Mouse (Mus musculus) liver, postnatal 0 days (tissue): Measurements from ENCODE around the gene Trim24. TPM values are rescaled to one million over a fixed set of nuclear protein-coding genes. Genes with fewer than 3 reads are reported as not detected.
"Not testable (repeated sequence)": the region's sequence is repeated elsewhere in the genome, so short reads cannot be mapped to it uniquely, and the experiment has no call there.

ENCODE experiments used
- ATAC-seq: fragments of 200-750 bp; cut with Nextera tagmentation; 2 replicates; pipeline ENCODE4 v1.8.0; 2017; ENCODE audit warnings: mild to moderate bottlenecking, moderate library complexity
- DNase-seq: peaks from one replicate; pipeline ENCODE4 v3.0.0-alpha.2; 2016
- H3K27ac ChIP-seq: fragments of 300-500 bp; sonication (generic); 2 replicates; pipeline ENCODE4 v1.5.1; 2014; ENCODE audit warnings: antibody characterized with exemption, moderate library complexity, mild to moderate bottlenecking, low read depth
- H3K27me3 ChIP-seq: fragments of 300-500 bp; sonication (generic); 2 replicates; pipeline ENCODE4 v1.6.1; 2014; ENCODE audit warnings: low read length, control low read depth, mixed read lengths; ENCODE audit not compliant: insufficient read depth
- H3K36me3 ChIP-seq: fragments of 300-500 bp; sonication (generic); replicated peaks from 2 replicates; pipeline ENCODE4 v1.6.1; 2014; ENCODE audit warnings: mild to moderate bottlenecking, control low read depth, low read length, moderate library complexity, mixed read lengths; ENCODE audit not compliant: insufficient read depth
- H3K4me1 ChIP-seq: fragments of 300-500 bp; sonication (generic); 2 replicates; pipeline ENCODE4 v1.6.1; 2014; ENCODE audit warnings: antibody characterized with exemption, mild to moderate bottlenecking, control low read depth; ENCODE audit not compliant: insufficient read depth
- H3K4me2 ChIP-seq: fragments of 300-500 bp; sonication (generic); 2 replicates; pipeline ENCODE4 v1.6.1; 2014; ENCODE audit warnings: low read depth, mild to moderate bottlenecking, low read length, moderate library complexity, mixed read lengths
- H3K4me3 ChIP-seq: fragments of 300-500 bp; sonication (generic); 2 replicates; pipeline ENCODE4 v1.5.1; 2014; ENCODE audit warnings: low read depth, low read length
- H3K9ac ChIP-seq: fragments of 300-500 bp; sonication (generic); replicated peaks from 2 replicates; pipeline ENCODE4 v1.6.1; 2014; ENCODE audit warnings: mild to moderate bottlenecking, moderate library complexity
- H3K9me3 ChIP-seq: fragments of 300-500 bp; sonication (generic); 2 replicates; pipeline ENCODE4 v1.6.1; 2016; ENCODE audit warnings: mild to moderate bottlenecking, control low read depth, low read length, mixed read lengths
- CTCF ChIP-seq: sonication (generic); IDR thresholded peaks from 2 replicates; pipeline ENCODE4 v1.5.1; 2016; ENCODE audit warnings: antibody characterized with exemption, low read depth
- EP300 ChIP-seq: IDR thresholded peaks from 2 replicates; pipeline ENCODE4 v1.6.1; 2016; ENCODE audit warnings: antibody characterized with exemption, low read depth, mild to moderate bottlenecking
- WGBS: fragments of 180-500 bp; shearing (Covaris S2); extraction: QIAGEN DNeasy Blood & Tissue Kit; methylation state at CpG from one replicate; pipeline ENCODE4 v1.1.7; 2014; ENCODE audit not compliant: insufficient replicate concordance; 5-methylcytosine and 5-hydroxymethylcytosine counted together
- polyA plus RNA-seq: library from polyadenylated mRNA; unstranded; fragments of >200 nt; fragmentation: Nextera tagmentation; extraction: Ambion mirVana; gene quantifications from 2 replicates; pipeline ENCODE4 v1.2.1, GENCODE M21; 2015

Trim24 gene
- polyA plus RNA-seq, 1 experiment from 2014 or later: 2.7 TPM

DNA sequence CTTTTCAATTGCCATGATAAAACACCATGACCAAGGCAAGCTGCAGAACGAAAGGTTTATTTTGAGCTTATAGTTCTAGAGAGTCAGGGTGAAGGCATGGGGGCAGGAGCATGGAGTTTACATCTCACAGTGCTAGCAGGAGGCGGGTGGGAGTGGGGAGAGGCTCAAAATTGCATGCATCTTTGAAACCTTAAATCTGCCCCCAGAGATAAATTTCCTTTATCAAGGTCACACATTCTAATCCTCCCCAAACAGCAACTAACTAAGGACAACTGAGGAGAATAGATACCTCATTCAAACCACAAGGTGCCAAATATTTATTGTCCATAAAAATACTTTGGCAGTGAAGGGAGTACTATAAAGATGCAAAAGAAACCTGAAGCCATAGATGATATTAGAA, 19.3 kb upstream of the Trim24 start:
- H3K36me3 ChIP-seq: no peaks in the 10 kb centered on the region
- no peaks in the 10 kb centered on the region; the same call in 1 of the 2 replicates for H3K4me1 ChIP-seq
- H3K27me3 ChIP-seq: no peaks in the 10 kb centered on the region
- H3K4me3 ChIP-seq: no peak overlapping the region
- 0 out of 2 replicates have a peak, but pooled peaks cover 2% of the 10 kb centered on the region for H3K9me3 ChIP-seq
- H3K27ac ChIP-seq: no peak overlapping the region
- ATAC-seq (no peak), DNase-seq (no peak)
- no peak overlapping the region for H3K4me2 ChIP-seq
- TF ChIP-seq CTCF (no peak), EP300 (peak; percentile 68)
- H3K9ac ChIP-seq: no peak overlapping the region
- 69% methylated on average over 2 of the region's 2 CpGs for WGBS

DNA sequence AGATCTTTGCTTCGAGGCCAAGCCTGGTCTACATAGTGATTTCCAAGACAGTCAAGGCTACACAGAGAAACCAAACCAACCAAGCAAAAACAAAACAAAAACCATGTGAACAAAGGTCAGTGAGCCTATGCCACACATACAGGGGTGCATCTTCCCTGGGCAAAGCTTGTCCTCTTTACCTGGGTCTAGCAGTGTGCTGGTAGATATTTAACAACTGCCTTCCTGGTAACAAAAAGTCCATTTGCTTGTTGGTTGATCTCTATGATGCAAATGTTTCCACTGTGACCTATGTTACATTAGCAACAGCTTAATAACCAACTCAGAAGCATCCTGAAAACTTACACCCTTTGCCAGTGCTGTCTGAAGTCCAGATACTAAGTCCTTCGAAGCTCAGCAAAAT, 17.3 kb upstream of the Trim24 start:
- H3K4me1 ChIP-seq: no peaks in the 10 kb centered on the region; the same call in 1 of the 2 replicates
- no peak overlapping the region for H3K4me3 ChIP-seq
- WGBS: 85% methylated on average over 2 of the region's 2 CpGs
- H3K4me2 ChIP-seq: no peak overlapping the region
- no peak overlapping the region for H3K9ac ChIP-seq
- no peaks in the 10 kb centered on the region for H3K27me3 ChIP-seq
- TF ChIP-seq EP300: no peak
- TF ChIP-seq CTCF: no peak
- ATAC-seq: no peak
- H3K9me3 ChIP-seq: 0 out of 2 replicates have a peak, but pooled peaks cover 2% of the 10 kb centered on the region
- H3K27ac ChIP-seq: no peak overlapping the region
- H3K36me3 ChIP-seq: no peaks in the 10 kb centered on the region
- no peak for DNase-seq

DNA sequence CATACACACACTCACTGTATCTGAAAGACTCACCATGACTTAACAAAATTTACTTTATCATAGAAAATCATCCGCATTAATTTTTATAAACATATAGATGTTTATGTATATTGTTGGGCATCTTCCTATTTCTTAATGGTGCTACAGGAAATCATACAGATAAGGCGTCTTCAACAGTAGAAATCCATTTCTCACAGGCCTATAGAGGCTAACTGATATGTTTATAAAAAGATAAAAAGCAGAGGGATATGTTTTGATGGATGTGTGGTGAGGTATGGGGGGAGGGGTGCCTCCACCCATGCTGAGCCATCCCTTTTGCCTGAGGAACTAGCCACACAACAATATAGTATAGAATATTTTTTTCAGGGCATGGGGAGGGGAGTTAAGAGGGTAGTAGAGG, 15.2 kb upstream of the Trim24 start:
- DNase-seq: no peak
- Histone ChIP-seq H3K27me3 (no peaks in the 10 kb centered on the region), H3K27ac (0 out of 2 replicates have a peak overlapping the region, but pooled peaks have one; percentile 16), H3K4me3 (no peak overlapping the region), H3K4me2 (no peak overlapping the region), H3K4me1 (no peaks in the 10 kb centered on the region; the same call in 1 of the 2 replicates), H3K9me3 (no peaks in the 10 kb centered on the region), H3K36me3 (no peaks in the 10 kb centered on the region), H3K9ac (no peak overlapping the region)
- ATAC-seq: peak; percentile 36; the same call in 1 of the 2 replicates
- TF ChIP-seq CTCF: no peak
- TF ChIP-seq EP300: no peak
- 64% methylated on average over 2 of the region's 2 CpGs for WGBS

DNA sequence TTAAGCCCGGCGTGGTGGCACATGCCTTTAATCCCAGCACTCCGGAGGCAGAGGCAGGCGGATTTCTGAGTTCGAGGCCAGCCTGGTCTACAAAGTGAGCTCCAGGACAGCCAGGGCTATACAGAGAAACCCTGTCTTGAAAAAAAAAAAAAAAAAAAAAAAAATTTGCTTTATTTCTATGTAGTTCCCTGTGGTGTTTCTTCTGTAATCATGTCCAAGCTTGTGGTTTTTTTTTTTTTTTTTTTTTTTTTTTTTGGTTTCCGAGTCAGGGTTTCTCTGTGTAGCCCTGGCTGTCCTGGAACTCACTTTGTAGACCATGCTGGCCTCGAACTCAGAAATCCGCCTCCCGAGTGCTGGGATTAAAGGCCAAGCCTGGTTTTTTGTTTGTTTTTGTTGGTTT, 14.3 kb upstream of the Trim24 start:
- DNase-seq, H3K4me3 ChIP-seq, H3K4me2 ChIP-seq, ATAC-seq, H3K27ac ChIP-seq, H3K4me1 ChIP-seq, H3K9me3 ChIP-seq, H3K27me3 ChIP-seq, H3K36me3 ChIP-seq, H3K9ac ChIP-seq: not testable (repeated sequence)
- 79% methylated on average over 9 of the region's 9 CpGs for WGBS

DNA sequence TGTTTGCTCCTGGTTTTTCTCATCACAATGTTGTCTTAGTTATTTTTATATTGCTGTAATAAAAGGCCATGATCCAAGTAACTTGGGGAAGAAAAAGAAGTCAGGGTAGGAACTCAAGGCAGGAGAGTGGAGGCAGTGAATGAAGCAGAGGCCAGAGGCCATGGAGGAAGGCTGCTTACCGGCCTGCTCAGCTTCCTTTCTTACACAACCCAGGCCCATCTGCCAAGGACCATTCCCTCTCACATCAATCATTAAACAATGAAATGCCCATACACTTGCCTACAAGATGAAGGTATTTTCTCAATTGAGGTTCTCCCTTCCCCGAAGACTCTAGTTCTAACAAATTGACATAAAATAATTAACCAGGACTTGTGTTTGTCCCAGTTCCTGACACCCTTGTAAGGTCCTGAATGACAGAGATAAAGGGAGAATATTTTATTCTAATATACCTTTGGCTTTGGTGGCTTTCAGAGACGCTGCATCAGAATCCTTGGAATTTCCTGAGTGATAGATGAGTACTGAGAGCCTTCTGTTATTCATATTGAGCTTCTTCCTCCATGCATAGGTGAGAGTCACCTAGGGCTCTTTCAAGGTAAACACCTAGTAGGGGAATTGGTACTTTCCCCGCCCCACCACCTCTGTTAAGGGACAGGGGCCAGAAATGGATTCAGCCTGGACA, 13.3 kb upstream of the Trim24 start:
- Histone ChIP-seq H3K9me3 (no peaks in the 10 kb centered on the region), H3K36me3 (no peaks in the 10 kb centered on the region), H3K4me1 (no peaks in the 10 kb centered on the region; the same call in 1 of the 2 replicates), H3K4me3 (no peak overlapping the region), H3K27me3 (no peaks in the 10 kb centered on the region), H3K9ac (no peak overlapping the region), H3K4me2 (no peak overlapping the region), H3K27ac (no peak overlapping the region)
- TF ChIP-seq EP300 (no peak), CTCF (no peak)
- DNase-seq (no peak), ATAC-seq (no peak)
- 73% methylated on average over 4 of the region's 4 CpGs for WGBS

DNA sequence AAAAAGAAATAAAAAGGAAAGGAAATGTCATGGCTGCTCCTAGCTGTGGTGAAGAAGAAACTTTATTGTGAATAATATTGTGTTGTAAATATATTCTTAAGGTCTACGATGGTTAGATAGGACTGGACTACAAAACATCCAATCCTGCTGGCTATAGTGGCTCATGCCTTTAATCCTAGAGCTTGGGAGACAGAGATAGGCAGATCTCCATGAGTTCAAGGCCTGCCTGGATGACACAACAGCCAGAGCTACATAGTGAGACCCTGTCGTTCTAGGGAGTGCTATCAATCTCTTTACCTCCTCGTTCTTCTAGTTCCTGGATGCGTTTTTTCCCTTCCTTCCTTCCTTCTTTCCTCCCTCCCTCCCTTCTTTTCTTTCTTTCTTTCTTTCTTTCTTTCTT, 12.5 kb upstream of the Trim24 start:
- Histone ChIP-seq H3K9ac (no peak overlapping the region), H3K27ac (no peak overlapping the region), H3K4me2 (no peak overlapping the region), H3K4me3 (no peak overlapping the region), H3K36me3 (no peaks in the 10 kb centered on the region), H3K27me3 (no peaks in the 10 kb centered on the region), H3K9me3 (no peaks in the 10 kb centered on the region), H3K4me1 (no peaks in the 10 kb centered on the region; the same call in 1 of the 2 replicates)
- TF ChIP-seq EP300: no peak
- no peak for TF ChIP-seq CTCF
- 71% methylated on average over 4 of the region's 4 CpGs for WGBS
- no peak for ATAC-seq
- no peak for DNase-seq

DNA sequence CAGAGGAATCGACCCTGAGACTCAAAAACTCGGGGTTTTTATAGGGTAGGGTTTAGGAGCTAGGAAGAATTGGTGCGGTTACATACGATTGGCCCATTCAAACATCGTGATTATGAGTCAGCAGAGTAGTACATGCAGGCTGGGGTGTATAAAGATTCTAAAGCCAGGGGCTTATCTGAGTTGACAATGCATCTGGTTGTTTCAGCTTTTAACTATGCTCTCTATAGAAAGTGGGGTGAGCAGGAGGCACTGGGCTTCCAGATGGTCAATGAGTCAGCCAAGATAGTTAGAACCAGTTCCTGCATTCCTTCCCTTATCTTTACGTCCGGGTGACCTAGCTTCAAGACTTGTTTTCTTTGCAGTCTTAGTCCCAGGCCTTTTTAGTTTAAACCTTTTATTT, 7.7 kb upstream of the Trim24 start:
- ATAC-seq: peak; percentile 93
- Histone ChIP-seq H3K9ac (no peak overlapping the region), H3K36me3 (no peaks in the 10 kb centered on the region)

More for the DNA sequence above, 7.7 kb upstream of the Trim24 start:
- 67% methylated on average over 7 of the region's 7 CpGs for WGBS
- Histone ChIP-seq H3K4me2 (no peak overlapping the region), H3K4me1 (no peaks in the 10 kb centered on the region), H3K4me3 (no peak overlapping the region), H3K9me3 (no peaks in the 10 kb centered on the region), H3K27ac (no peak overlapping the region), H3K27me3 (no peaks in the 10 kb centered on the region)
- DNase-seq: no peak
- TF ChIP-seq CTCF (no peak), EP300 (peak; percentile 93)
